Mouse (Mus musculus): ENCODE measurements at regions not wholly inside any gene's neighbourhood (a gene's known extent, or its start where the extent isn't known, plus 50 kb on each side); places are given as distances from the start of the nearest gene placed in this dataset.

DNA sequence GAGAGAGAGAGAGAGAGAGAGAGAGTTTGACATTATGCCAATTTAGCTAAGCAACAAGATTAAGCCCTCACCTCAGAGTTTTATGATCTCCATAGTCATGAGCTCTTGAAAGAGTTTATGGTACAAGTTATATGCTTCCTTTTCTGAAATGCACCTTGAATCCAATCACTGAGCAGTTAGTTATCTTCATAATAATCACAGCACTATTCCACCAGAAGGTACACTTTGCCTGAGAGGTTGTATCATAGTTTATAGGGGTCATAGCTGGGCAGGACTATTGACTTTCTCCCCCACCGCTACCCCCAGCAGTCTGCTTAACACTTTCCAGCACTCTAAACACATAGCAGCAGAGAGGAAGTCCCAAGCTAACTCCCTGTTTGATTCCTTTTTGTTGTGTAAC, 151.8 kb upstream of the Rprm start:
- H3K9me3 ChIP-seq (replicated peaks; ENCODE audit: insufficient read depth, low read length), result no peaks in the 10 kb centered on the region
- H3K79me2 ChIP-seq (ENCODE audit: control insufficient read depth, insufficient read depth, low read length, poor library complexity), result no peaks in the 10 kb centered on the region
- no peak for TF ChIP-seq MYC (IDR thresholded peaks at IDR 0.05; ENCODE audit: low read depth, low read length)
- no peak for DNase-seq (ENCODE audit: low read depth, low spot score)
- no peak overlapping the region for H3K27ac ChIP-seq (ENCODE audit: control insufficient read depth, low read depth, low read length)
- H3K27me3 ChIP-seq (ENCODE audit: control insufficient read depth in 1 of 2, insufficient read depth in 2 of 2, low read length in 2 of 2), result no peaks in the 10 kb centered on the region
- no peaks in the 10 kb centered on the region for H3K36me3 ChIP-seq (ENCODE audit: control insufficient read depth in 1 of 2, insufficient read depth in 2 of 2, low read length in 2 of 2)
- no peak overlapping the region for H3K9ac ChIP-seq (ENCODE audit: control insufficient read depth, low read depth, low read length, poor library complexity, severe bottlenecking)
- H3K4me3 ChIP-seq (ENCODE audit: control insufficient read depth in 1 of 2, insufficient read depth in 1 of 2, low read depth in 2 of 2, low read length in 2 of 2), result no peak overlapping the region
- no peaks in the 10 kb centered on the region for H3K4me1 ChIP-seq (ENCODE audit: control insufficient read depth in 1 of 2, insufficient read depth in 2 of 2, low read length in 2 of 2)

DNA sequence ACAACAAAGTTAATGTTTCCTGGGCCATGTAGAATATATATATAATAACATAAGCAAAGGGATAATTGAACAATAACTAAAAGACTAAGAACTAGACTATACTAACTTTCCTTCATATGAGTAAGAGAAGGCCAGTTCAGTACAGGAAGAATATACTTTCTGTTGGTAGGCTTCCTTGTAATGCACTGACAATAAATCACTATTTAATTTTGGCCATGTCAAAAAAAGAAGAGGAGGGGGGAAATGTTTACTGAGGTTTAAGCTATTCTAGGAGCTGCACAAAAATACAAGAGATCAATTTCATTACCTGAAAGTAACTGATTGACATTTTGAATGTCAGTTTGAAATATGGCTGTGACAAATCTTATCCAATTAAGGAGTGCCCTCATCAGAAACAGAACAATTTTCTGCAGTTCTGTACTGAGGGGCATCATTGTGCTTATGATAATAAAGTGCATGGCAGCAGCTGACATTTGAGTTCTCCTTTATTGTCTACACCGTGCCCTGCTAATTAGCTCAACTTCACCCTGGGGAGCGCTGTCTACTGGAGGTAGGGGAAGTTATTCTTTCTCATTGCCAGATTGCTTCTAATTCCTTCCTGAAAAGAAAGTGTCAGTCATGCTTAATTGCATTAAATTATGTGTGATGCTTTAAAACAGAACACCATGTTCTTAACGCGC, 171.2 kb upstream of the Galnt13 start:
- Histone ChIP-seq H3K9me3 (replicated peaks; ENCODE audit: insufficient read depth, low read length) (no peaks in the 10 kb centered on the region), H3K4me3 (ENCODE audit: control insufficient read depth in 1 of 2, insufficient read depth in 1 of 2, low read depth in 2 of 2, low read length in 2 of 2) (no peak overlapping the region), H3K79me2 (ENCODE audit: control insufficient read depth, insufficient read depth, low read length, poor library complexity) (no peaks in the 10 kb centered on the region), H3K36me3 (ENCODE audit: control insufficient read depth in 1 of 2, insufficient read depth in 2 of 2, low read length in 2 of 2) (no peaks in the 10 kb centered on the region), H3K9ac (ENCODE audit: control insufficient read depth, low read depth, low read length, poor library complexity, severe bottlenecking) (no peak overlapping the region), H3K27me3 (ENCODE audit: control insufficient read depth in 1 of 2, insufficient read depth in 2 of 2, low read length in 2 of 2) (no peaks in the 10 kb centered on the region), H3K27ac (ENCODE audit: control insufficient read depth, low read depth, low read length) (no peak overlapping the region), H3K4me1 (ENCODE audit: control insufficient read depth in 1 of 2, insufficient read depth in 2 of 2, low read length in 2 of 2) (no peaks in the 10 kb centered on the region)
- TF ChIP-seq E2F4 (IDR thresholded peaks at IDR 0.05; ENCODE audit: borderline replicate concordance, low read depth, low read length) (no peak), TAL1 (IDR thresholded peaks at IDR 0.05; ENCODE audit: low read length) (no peak), SMC3 (IDR thresholded peaks at IDR 0.05; ENCODE audit: low read depth, low read length) (no peak), POLR2A (IDR thresholded peaks at IDR 0.05; ENCODE audit: control insufficient read depth in 1 of 2, insufficient read depth in 1 of 2, low read depth in 1 of 2, low read length in 2 of 2, poor library complexity in 1 of 2) (no peak), MXI1 (IDR thresholded peaks at IDR 0.05; ENCODE audit: low read depth, low read length) (no peak), UBTF (IDR thresholded peaks at IDR 0.05; ENCODE audit: borderline replicate concordance, insufficient read depth, low read depth, low read length) (no peak), ZNF384 (IDR thresholded peaks at IDR 0.05; ENCODE audit: low read depth, low read length) (no peak), HCFC1 (IDR thresholded peaks at IDR 0.05; ENCODE audit: low read depth, low read length) (no peak), RAD21 (IDR thresholded peaks at IDR 0.05; ENCODE audit: low read depth, low read length) (no peak), BHLHE40 (IDR thresholded peaks at IDR 0.05; ENCODE audit: borderline replicate concordance, low read depth, low read length) (no peak), CHD1 (IDR thresholded peaks at IDR 0.05; ENCODE audit: low read depth, low read length) (no peak), CHD2 (IDR thresholded peaks at IDR 0.05; ENCODE audit: low read length) (no peak), ZC3H11A (IDR thresholded peaks at IDR 0.05; ENCODE audit: low read depth, low read length) (no peak), MAX (IDR thresholded peaks at IDR 0.05; ENCODE audit: low read length) (no peak), MEF2A (IDR thresholded peaks at IDR 0.05; ENCODE audit: extremely low read depth, insufficient replicate concordance, low read depth, low read length, poor library complexity, severe bottlenecking) (no peak), NELFE (IDR thresholded peaks at IDR 0.05; ENCODE audit: low read depth, low read length) (no peak), ELF1 (IDR thresholded peaks at IDR 0.05; ENCODE audit: low read depth, low read length) (no peak), ETS1 (IDR thresholded peaks at IDR 0.05; ENCODE audit: low read depth, low read length) (no peak), USF2 (IDR thresholded peaks at IDR 0.05; ENCODE audit: borderline replicate concordance in 1 of 2, insufficient read depth in 1 of 2, low read depth in 1 of 2, low read length in 2 of 2) (no peak), USF1 (IDR thresholded peaks at IDR 0.05; ENCODE audit: low read depth, low read length) (no peak)
- no peak for DNase-seq (ENCODE audit: low read depth, low spot score)
